Mouse (Mus musculus) forebrain, embryonic 11.5 days (tissue): ENCODE measurements at regions not wholly inside any gene's neighbourhood (a gene's known extent, or its start where the extent isn't known, plus 50 kb on each side); places are given as distances from the start of the nearest gene placed in this dataset.

ENCODE experiments used
- ATAC-seq: fragments of 200-750 bp; cut with Nextera tagmentation; replicated peaks from 2 replicates; pipeline ENCODE4 v1.8.0; 2017; ENCODE audit warnings: moderate TSS enrichment; ENCODE audit not compliant: low FRiP score
- DNase-seq: peaks from one replicate; pipeline ENCODE4 v3.0.0-alpha.2; 2017; ENCODE audit warnings: low spot score
- H3K27ac ChIP-seq: fragments of 300-500 bp; sonication (generic); 2 replicates; pipeline ENCODE4 v1.5.1; 2014; ENCODE audit warnings: low read depth, low read length
- H3K27me3 ChIP-seq: fragments of 300-500 bp; sonication (generic); 2 replicates; pipeline ENCODE4 v1.6.1; 2014; ENCODE audit warnings: mild to moderate bottlenecking, low read length, mixed read lengths; ENCODE audit not compliant: control insufficient read depth, insufficient read depth
- H3K36me3 ChIP-seq: fragments of 300-500 bp; sonication (generic); 2 replicates; pipeline ENCODE4 v1.6.1; 2014; ENCODE audit warnings: mild to moderate bottlenecking, low read length, moderate library complexity, mixed read lengths; ENCODE audit not compliant: control insufficient read depth, insufficient read depth
- H3K4me1 ChIP-seq: fragments of 300-500 bp; sonication (generic); replicated peaks from 2 replicates; pipeline ENCODE4 v1.6.1; 2014; ENCODE audit warnings: low read length, mixed read lengths; ENCODE audit not compliant: control insufficient read depth, insufficient read depth
- H3K4me2 ChIP-seq: fragments of 300-500 bp; sonication (generic); 2 replicates; pipeline ENCODE4 v1.6.1; 2014; ENCODE audit warnings: low read depth, mild to moderate bottlenecking, low read length, moderate library complexity, mixed read lengths; ENCODE audit not compliant: severe bottlenecking
- H3K4me3 ChIP-seq: fragments of 300-500 bp; sonication (generic); 2 replicates; pipeline ENCODE4 v1.5.1; 2014; ENCODE audit warnings: low read depth, low read length
- H3K9ac ChIP-seq: fragments of 300-500 bp; sonication (generic); 2 replicates; pipeline ENCODE4 v1.6.1; 2014; ENCODE audit warnings: low read length
- H3K9me3 ChIP-seq: fragments of 300-500 bp; sonication (generic); 2 replicates; pipeline ENCODE4 v1.6.1; 2016; ENCODE audit warnings: low read length, mixed read lengths; ENCODE audit not compliant: control insufficient read depth
- WGBS: fragments of 180-500 bp; shearing (Covaris S2); extraction: QIAGEN DNeasy Blood & Tissue Kit; methylation state at CpG from one replicate; pipeline ENCODE4 v1.1.7; 2014; 5-methylcytosine and 5-hydroxymethylcytosine counted together

DNA sequence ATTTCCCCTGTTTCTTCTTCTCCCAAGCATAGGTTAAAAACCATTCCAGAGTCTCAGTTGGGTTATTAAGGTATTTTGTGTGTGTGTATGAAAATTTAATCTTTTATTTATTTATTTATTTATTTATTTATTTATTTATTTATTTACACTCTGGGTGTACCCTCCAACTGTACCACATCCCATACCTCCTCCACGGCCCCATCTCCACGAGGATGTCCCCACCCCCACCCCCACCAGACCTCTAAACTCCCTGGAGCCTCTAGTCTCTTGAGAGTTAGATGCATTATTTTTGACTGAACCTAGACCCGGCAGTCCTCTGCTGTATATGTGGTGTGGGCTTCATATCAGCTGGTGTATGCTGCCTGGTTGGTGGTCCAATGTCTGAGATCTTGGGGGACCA is 214.9 kb upstream of the Itga1 start:
- no peak overlapping the region for H3K9ac ChIP-seq
- H3K9me3 ChIP-seq: no peaks in the 10 kb centered on the region
- H3K4me2 ChIP-seq: no peak overlapping the region
- 90% methylated on average over 3 of the region's 3 CpGs for WGBS
- no peaks in the 10 kb centered on the region for H3K4me1 ChIP-seq
- ATAC-seq (peak; percentile 55; the same call in 1 of the 2 replicates), DNase-seq (no peak)
- no peak overlapping the region for H3K4me3 ChIP-seq
- H3K36me3 ChIP-seq: no peaks in the 10 kb centered on the region
- H3K27ac ChIP-seq: no peak overlapping the region
- H3K27me3 ChIP-seq: no peaks in the 10 kb centered on the region

DNA sequence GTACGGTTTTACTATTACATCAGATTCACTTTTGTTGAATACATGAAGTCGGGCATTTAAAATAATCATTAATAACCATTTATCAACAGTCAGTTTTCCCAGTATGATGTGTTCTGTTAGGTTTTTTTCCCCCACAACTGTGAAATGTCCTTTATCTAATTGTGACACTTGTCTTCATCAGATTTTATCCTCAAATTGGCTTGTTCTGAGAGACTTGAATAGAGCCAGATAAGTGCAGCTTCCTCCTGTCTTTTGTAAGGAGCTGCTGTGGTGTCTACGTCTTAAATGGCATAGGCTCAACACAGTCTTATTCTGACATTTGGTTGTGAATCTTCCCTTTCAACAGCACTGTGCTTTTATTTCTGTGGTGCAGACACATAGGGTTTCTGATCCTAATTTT is 206.8 kb upstream of the Itga1 start:
- WGBS: 75% methylated on average over 3 of the region's 3 CpGs

DNA sequence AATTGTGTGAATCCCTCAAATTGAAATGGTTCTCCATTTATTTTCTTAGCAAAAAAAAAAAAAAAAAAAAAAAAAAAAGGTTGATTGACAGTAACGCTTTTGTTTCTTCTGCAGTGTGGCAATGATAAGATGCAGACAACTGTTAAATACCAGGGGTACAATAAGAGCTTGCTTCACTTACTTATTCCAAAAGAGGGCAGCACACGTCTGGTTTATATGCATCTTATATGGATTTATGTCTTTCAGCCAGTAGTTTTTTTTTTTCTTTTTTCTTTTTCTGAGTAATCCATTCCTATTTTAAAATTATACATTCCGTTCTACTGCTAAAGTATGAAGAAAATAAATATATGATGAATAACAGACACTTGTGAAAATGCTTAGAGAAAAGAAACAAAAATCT is 185.6 kb upstream of the Itga1 start:
- Histone ChIP-seq H3K9ac (no peak overlapping the region), H3K9me3 (no peaks in the 10 kb centered on the region), H3K4me2 (no peak overlapping the region), H3K27me3 (no peaks in the 10 kb centered on the region), H3K36me3 (no peaks in the 10 kb centered on the region), H3K4me3 (no peak overlapping the region), H3K4me1 (no peaks in the 10 kb centered on the region), H3K27ac (no peak overlapping the region)
- WGBS: 54% methylated on average over 3 of the region's 3 CpGs
- DNase-seq (no peak), ATAC-seq (peak; percentile 86)

More for the DNA sequence above, 206.8 kb upstream of the Itga1 start:
- Histone ChIP-seq H3K27ac (no peak overlapping the region), H3K4me2 (no peak overlapping the region), H3K4me1 (no peaks in the 10 kb centered on the region), H3K9ac (no peak overlapping the region), H3K36me3 (no peaks in the 10 kb centered on the region), H3K4me3 (no peak overlapping the region), H3K9me3 (no peaks in the 10 kb centered on the region), H3K27me3 (no peaks in the 10 kb centered on the region)
- DNase-seq (no peak), ATAC-seq (no peak)

DNA sequence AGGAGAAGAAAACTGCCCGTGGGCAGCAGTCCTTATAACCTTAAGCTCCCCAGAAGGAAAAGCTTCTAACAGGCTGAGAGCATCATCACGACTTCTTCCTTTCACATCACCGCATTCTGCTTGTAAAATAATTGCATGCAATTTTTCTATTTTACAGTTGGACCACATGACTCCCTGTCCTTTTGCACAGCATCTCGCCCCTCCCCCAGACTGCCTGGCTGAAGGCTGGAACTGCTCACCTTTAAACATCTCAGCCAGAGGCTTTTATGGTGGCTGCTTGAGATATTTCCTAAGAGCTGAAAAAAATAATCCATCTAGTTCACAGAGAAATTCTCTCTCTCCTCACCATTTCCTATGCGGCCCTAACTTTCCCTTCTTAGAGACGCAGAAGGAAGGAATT is 164.4 kb upstream of the Itga1 start:
- Histone ChIP-seq H3K27ac (no peak overlapping the region), H3K27me3 (no peaks in the 10 kb centered on the region), H3K9me3 (no peaks in the 10 kb centered on the region), H3K4me1 (no peaks in the 10 kb centered on the region), H3K36me3 (no peaks in the 10 kb centered on the region), H3K9ac (no peak overlapping the region), H3K4me2 (no peak overlapping the region), H3K4me3 (no peak overlapping the region)
- 83% methylated on average over 6 of the region's 6 CpGs for WGBS
- DNase-seq: no peak
- no peak for ATAC-seq

DNA sequence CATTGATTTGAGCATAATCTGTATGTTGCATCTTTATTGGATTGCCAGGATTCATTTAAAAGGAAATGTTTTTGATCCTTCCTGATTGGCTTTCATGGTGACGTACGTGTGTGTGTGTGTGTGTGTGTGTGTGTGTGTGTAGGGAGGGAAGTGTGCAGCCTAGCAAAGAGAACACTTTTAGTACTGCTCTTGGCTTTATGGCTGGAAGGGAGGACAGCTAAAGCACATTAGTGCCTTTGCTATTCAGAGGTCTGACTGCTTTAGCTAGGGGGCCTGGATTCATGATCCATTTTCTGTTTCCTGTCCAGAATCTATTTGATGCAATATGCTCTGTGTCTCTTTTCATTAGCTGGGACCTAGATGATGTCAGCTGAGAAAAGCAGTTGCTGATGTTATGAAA is 155.6 kb upstream of the Itga1 start:
- Histone ChIP-seq H3K36me3 (no peaks in the 10 kb centered on the region), H3K4me1 (no peaks in the 10 kb centered on the region), H3K9me3 (no peaks in the 10 kb centered on the region), H3K27me3 (no peaks in the 10 kb centered on the region), H3K4me2 (no peak overlapping the region), H3K4me3 (no peak overlapping the region), H3K27ac (no peak overlapping the region), H3K9ac (no peak overlapping the region)
- DNase-seq: no peak
- ATAC-seq: 0 out of 2 replicates have a peak, but pooled peaks have one; percentile 32
- 62% methylated on average over 2 of the region's 2 CpGs for WGBS

DNA sequence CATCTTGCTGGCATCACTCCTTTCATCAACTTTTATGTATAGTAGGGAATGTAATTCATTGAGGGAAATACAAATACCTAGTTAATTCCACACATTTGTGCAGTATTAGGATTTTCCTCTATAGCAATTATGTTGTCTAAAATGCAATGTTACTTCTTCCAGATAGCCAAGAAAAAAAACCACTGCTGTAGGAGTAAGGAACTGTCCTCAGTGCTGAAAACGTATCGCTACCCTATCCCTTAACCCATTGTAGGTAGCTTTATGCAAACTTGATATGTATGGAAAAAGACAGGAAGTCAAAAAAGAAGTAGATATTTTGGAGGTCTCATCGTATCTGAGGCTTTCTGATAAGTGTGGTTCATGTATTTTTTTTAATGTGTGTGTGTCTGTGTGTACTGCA is 150.8 kb upstream of the Itga1 start:
- 65% methylated on average over 3 of the region's 3 CpGs for WGBS
- H3K27ac ChIP-seq: no peak overlapping the region
- no peak for DNase-seq

DNA sequence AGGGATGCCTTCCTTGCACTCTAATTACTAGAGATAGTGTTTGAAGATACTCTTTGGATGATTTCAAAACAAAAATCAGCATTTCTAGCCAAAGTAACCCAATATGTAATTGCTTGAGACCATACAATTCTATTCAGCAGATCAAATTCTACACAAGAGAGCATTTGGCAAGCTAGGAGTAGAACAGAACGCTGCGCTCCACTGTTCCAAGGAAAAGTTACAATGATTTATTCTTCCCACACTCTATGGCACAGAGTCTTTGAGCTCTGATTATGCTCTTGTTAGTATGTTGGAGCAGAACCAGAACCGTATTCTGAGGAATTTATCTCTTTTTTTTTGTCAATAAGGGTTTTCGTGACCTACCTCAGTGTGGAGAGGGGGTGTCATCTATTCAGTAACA is 130.2 kb upstream of the Itga1 start:
- H3K4me1 ChIP-seq: no peaks in the 10 kb centered on the region
- H3K36me3 ChIP-seq: no peaks in the 10 kb centered on the region
- no peak overlapping the region for H3K4me2 ChIP-seq
- no peak for ATAC-seq
- no peaks in the 10 kb centered on the region for H3K27me3 ChIP-seq
- 90% methylated on average over 4 of the region's 4 CpGs for WGBS
- H3K27ac ChIP-seq: no peak overlapping the region
- H3K9ac ChIP-seq: no peak overlapping the region
- no peaks in the 10 kb centered on the region for H3K9me3 ChIP-seq
- no peak for DNase-seq
- no peak overlapping the region for H3K4me3 ChIP-seq

More for the DNA sequence above, 150.8 kb upstream of the Itga1 start:
- no peak for ATAC-seq
- Histone ChIP-seq H3K9ac (no peak overlapping the region), H3K4me1 (no peaks in the 10 kb centered on the region), H3K9me3 (no peaks in the 10 kb centered on the region), H3K4me3 (no peak overlapping the region), H3K36me3 (no peaks in the 10 kb centered on the region), H3K4me2 (no peak overlapping the region), H3K27me3 (no peaks in the 10 kb centered on the region)

DNA sequence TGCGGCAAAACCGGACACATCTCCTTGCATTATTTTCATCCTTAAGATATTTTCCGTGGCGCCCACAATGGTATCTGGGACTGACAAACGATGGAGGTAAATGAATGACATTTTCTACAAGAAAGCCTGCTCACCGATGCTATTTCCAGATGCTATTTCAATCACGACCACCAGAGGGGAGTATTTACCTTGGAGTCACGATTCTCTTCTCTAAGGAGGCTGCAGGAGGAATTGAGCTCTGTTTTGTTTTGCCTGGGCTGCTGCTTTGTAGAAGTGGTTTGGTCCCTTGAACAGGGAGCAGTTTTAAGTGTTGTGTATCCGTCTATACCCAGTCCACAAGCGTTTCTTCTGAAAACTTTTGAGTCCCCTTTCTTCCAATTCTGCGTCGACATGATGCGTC is 128.7 kb upstream of the Itga1 start:
- H3K9me3 ChIP-seq: no peaks in the 10 kb centered on the region
- peak; percentile 55; the same call in 1 of the 2 replicates for ATAC-seq
- no peaks in the 10 kb centered on the region for H3K36me3 ChIP-seq
- no peak overlapping the region for H3K27ac ChIP-seq
- no peak overlapping the region for H3K4me3 ChIP-seq
- no peaks in the 10 kb centered on the region for H3K27me3 ChIP-seq
- H3K4me1 ChIP-seq: no peaks in the 10 kb centered on the region
- WGBS: 28% methylated on average over 13 of the region's 13 CpGs
- H3K4me2 ChIP-seq: no peak overlapping the region
- no peak overlapping the region for H3K9ac ChIP-seq
- DNase-seq: peak; percentile 65

DNA sequence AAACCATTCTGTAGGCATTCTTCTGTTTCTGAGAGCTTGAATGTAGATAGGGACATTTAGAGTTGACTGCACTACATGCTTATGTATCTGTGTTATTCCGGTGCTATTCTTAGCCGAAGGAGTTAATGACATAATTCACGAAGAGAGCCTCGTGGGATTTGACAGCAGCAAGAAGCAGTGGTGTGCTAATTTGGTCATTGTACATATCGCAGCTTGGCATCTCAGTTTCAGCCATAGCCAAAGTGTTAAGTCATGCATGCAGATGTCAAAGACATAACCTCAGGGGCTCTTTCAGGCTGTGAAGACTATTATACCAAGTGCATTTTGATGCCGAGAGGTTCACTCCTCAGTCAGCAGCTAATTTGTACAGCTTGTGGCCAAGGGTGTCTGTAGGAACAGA is 125.1 kb upstream of the Itga1 start:
- WGBS: 26% methylated on average over 6 of the region's 6 CpGs
- Histone ChIP-seq H3K4me2 (no peak overlapping the region), H3K27ac (no peak overlapping the region), H3K36me3 (no peaks in the 10 kb centered on the region), H3K9ac (no peak overlapping the region), H3K9me3 (no peaks in the 10 kb centered on the region), H3K4me1 (no peaks in the 10 kb centered on the region), H3K4me3 (no peak overlapping the region), H3K27me3 (no peaks in the 10 kb centered on the region)
- peak; percentile 59 for ATAC-seq
- DNase-seq: peak; percentile 48
